Mouse (Mus musculus) c-Kit-positive CD71-negative TER-119-negative erythroid progenitor cells, embryonic 14.5 days (primary cell): ENCODE measurements at regions not wholly inside any gene's neighbourhood (a gene's known extent, or its start where the extent isn't known, plus 50 kb on each side); places are given as distances from the start of the nearest gene placed in this dataset.

Experiments
- DNase-seq: peaks from one replicate; pipeline ENCODE4 v3.0.0-alpha.2; 2013; ENCODE audit warnings: low read depth

DNA sequence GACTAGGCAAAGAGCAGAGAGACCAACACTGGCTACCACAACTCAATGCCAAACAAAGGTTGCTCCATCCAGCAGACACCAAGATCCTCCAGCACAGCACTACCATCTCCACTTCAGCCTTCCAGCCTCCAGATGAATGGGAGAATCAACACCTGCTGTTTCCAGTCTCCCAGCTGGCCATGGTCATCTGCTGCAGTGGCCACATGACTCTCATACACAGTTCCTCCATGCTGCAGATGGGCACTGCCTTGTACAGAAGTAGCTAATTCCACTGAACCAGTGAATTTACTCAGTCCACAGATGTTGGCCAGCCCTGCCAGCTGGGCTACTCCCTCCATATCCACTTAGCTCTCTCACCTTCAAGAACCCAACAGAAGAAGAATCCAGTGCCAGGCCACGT is 63.0 kb upstream of the Vstm5 start:
- no peak for DNase-seq

- no peak for DNase-seq
Observed at GRCm38 (mm10) chr9:15175412-15175811, 63.4 kb upstream of the Vstm5 start.

- DNase-seq: no peak
Observed at GRCm38 (mm10) chr9:15170911-15171310, 59.0 kb upstream of the Hephl1 start.

DNA sequence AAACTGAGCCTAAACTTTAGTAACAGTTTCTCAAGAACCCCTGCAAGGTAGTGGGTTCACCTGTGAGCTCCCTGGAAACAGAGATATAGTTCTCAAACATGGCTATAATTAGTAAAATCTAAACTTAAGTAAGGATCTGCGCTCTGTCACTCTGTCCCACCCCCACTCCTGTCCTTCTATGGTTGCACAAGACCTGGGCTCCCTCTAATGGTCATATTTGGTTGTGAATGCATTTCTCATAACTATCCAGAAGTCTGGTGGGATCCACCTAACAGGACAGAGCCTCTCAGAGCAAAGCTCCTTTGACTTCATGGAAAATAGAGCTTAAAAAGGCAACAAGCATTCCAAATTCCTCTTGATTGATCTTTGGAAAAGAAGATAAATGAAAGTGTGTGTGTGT is 57.8 kb upstream of the Hephl1 start:
- peak; percentile 13 for DNase-seq

- DNase-seq: no peak
Observed at GRCm38 (mm10) chr9:15168961-15169360, 57.1 kb upstream of the Hephl1 start.

DNA sequence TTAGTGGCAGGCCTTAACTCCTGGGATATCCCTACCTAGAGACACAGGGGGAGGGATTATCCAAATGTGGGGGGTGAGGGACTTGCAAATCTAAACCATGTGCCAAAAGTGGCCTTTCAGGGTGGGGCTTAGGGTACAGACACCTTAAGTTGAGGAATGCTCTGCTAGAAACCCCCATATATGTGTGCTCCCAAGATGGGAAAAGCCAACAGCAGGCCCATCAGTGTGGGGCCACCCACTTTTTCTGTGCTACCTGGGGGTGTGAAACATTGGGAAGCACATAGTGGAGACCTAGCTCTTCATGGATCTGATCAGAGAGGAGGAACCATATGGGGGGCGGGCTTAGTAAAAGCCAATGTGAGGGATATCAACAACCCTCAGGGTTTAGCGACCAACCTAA is 55.0 kb upstream of the Hephl1 start:
- no peak for DNase-seq

DNA sequence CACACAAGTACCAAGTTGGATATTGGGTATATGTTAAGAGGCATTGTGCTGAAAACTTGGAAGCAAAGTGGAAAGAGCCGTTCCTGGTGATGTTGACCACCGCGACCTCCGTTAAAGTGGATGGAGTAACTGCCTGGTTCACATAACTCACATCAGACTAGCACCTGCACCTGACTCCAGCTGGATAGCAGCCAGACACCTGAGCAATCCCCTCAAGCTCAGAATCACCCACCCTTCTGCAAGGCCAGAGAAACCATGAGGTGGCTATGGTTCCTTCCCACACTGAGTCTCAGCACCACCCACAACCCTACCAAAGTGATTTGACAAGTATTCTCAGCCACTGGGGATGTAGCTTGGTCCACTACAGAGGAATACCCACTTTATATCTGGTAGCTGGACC is 54.6 kb upstream of the Hephl1 start:
- DNase-seq: no peak
